Mouse (Mus musculus) embryonic stem cell, embryonic (primary cell): Measurements from ENCODE around the gene Zfp653.

Experiments
- CTCF ChIA-PET, 4 experiments: fragments of 300-600 bp in 2 of 4; fragments of 350-600 bp in 2 of 4; sonication (Branson Sonifier 250); formaldehyde crosslinking; loops; one replicate each; lab custom pipeline; 2022; ENCODE audit warnings: inconsistent platforms in 2 of 4; lab: Charles Lee
- POLR2A ChIA-PET, 4 experiments: fragments of 300-600 bp in 2 of 4; fragments of 350-600 bp in 2 of 4; sonication (Branson Sonifier 250); formaldehyde crosslinking; loops; one replicate each; lab custom pipeline; 2022; ENCODE audit warnings: antibody characterized with exemption in 4 of 4, inconsistent platforms in 1 of 4; lab: Charles Lee

Gene Zfp653

GRCm38 (mm10) chr9:22057031-22057517 is 14.1 kb downstream of the Zfp653 start:
- ChIA-PET CTCF (interaction anchor here in 3 of 4 experiments (1.3 to 3.5 kb wide), 3 partner anchors 10 to 78 kb away, joined by 4 to 18 read pairs (median 4); no protein-coding TSS in a partner anchor), POLR2A (interaction anchor here in 2 of 4 experiments (0.9 to 4.9 kb wide), 10 partner anchors 9 to 130 kb away, joined by 3 to 43 read pairs (median 4); partner anchors contain the start of genes Gm49318 (in 2 of the 2), Zfp653 (in 2 of the 2), Ccdc159 (in 1 of the 2) and Ecsit (in 1 of the 2))

DNA sequence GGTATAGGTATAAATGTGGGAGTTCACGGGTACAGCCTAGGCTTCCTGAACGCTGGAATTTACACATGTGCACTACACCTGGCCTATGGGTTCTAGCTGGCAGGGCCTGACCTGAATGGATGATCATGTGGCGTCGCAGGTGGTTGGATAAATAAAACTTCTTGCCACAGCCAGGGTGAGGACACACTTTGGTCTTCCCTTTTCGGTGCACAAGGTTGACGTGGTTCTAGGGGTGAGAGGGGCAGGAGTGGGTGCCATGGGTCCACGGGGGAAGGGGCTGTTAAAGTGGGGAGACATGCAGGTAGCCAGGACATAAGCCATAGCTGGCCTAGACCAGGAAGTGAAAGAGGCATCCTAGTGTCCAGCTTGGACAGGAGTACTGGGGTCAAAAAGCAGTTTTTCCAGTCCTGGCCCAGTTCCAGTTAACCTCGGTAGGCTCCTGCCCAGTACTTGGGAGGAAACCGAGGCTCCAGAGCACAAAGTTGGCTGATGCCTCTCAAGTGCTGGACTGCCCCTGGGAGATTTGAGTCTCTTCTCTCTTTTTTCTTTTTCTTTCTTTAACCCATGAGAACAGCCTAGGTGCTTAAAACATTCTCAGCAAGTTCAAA is 14.8 kb downstream of the Zfp653 start:
- CTCF ChIA-PET, result interaction anchor here in 3 of 4 experiments (0.6 to 3.5 kb wide), 3 partner anchors 10 to 77 kb away, joined by 4 to 18 read pairs (median 7); no protein-coding TSS in a partner anchor
- POLR2A ChIA-PET, result interaction anchor here in 3 of 4 experiments (0.9 to 4.9 kb wide), 13 partner anchors 8 to 129 kb away, joined by 3 to 43 read pairs (median 5); partner anchors contain the start of genes Gm49318 (in 2 of the 3), Zfp653 (in 2 of the 3), Ccdc159 (in 1 of the 3) and Ecsit (in 1 of the 3)

GRCm38 (mm10) chr9:22055713-22056112 is 15.5 kb downstream of the Zfp653 start:
- CTCF ChIA-PET, result interaction anchor here (0.5 to 3.5 kb wide), 14 partner anchors 9 to 355 kb away, joined by 3 to 18 read pairs (median 6); partner anchors contain the start of genes Gm49318 (in 2 of the 4), Zfp653 (in 2 of the 4), 9530077C05Rik (in 1 of the 4) and Ccdc159 (in 1 of the 4)
- POLR2A ChIA-PET, result interaction anchor here in 3 of 4 experiments (0.5 to 4.9 kb wide), 23 partner anchors 9 to 510 kb away, joined by 3 to 43 read pairs (median 6); partner anchors contain the start of genes Gm49318 (in 2 of the 3), Zfp653 (in 2 of the 3), Anln (in 1 of the 3) and Carm1 (in 1 of the 3)

DNA sequence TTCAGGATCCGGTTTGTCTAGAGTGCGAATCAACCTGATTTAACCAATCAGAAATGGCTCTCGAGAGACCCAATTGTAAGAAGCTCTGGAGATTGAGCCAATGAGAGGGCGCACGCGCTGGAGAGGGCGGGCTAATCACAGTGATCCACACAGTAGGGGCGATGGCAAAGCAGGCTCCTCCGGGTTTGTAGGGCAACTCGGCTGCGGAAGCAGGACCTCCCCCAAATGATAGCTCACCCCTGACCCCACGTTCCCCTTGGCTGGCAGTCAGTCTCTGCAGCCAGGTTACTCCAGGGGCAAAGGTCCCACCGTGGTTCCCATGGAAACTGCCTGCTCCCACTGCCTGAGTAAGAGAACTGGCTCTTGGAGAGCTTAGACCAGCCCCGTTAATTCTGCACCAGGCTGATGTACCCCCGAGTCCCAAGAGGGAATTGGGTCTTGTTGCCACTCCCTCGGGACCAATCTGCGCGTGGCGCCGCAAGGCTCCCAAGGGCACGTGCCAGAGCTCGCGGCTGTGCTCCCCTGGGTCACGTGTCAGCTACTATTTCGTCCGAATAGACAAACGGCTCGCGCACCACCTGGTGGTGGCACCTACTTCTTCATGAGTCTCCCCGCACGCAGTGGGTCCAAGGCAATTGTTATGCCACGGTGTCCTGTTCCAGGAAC is 16.6 kb downstream of the Zfp653 start:
- CTCF ChIA-PET, result interaction anchor here (0.5 to 3.5 kb wide), 59 partner anchors 9 to 456 kb away, joined by 3 to 18 read pairs (median 4); partner anchors contain the start of genes 9530077C05Rik (in 2 of the 4), Gm49318 (in 2 of the 4), Zfp653 (in 2 of the 4) and Ccdc159 (in 1 of the 4)
- POLR2A ChIA-PET, result interaction anchor here (0.5 to 4.9 kb wide), 98 partner anchors 9 to 1242 kb away, joined by 3 to 43 read pairs (median 4); partner anchors contain the start of genes Gm49318 (in 3 of the 4), Zfp653 (in 3 of the 4), Ccdc159 (in 2 of the 4) and Ldlr (in 2 of the 4)

DNA sequence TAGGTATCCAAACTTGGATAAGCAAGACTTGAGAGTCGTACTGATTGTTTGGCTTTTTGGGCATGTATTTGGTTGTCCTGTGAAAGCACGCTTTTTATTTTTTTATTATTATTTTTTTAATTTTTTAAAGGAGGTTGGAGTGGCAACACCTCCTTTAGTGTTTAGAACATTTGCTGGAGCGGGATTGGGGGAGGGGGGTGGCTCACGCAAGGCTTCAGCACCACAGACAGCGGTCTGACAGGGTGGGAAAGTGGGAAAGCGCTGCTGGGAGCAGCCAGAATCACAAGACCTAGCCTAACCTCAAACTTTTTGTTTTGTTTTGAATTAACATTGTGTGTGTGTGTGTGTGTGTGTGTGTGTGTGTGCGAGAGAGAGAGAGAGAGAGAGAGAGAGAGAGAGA is 17.5 kb downstream of the Zfp653 start:
- ChIA-PET POLR2A (interaction anchor here in 3 of 4 experiments (0.6 to 4.9 kb wide), 38 partner anchors 10 to 508 kb away, joined by 3 to 43 read pairs (median 5); partner anchors contain the start of genes 9530077C05Rik (in 1 of the 3), Carm1 (in 1 of the 3), Ecsit (in 1 of the 3) and Gm49318 (in 1 of the 3)), CTCF (interaction anchor here in 3 of 4 experiments (0.5 to 3.5 kb wide), 20 partner anchors 12 to 293 kb away, joined by 3 to 18 read pairs (median 5); partner anchors contain the start of genes Ccdc159 (in 1 of the 3), Gm49318 (in 1 of the 3), Pigyl (in 1 of the 3) and Tmem205 (in 1 of the 3))

DNA sequence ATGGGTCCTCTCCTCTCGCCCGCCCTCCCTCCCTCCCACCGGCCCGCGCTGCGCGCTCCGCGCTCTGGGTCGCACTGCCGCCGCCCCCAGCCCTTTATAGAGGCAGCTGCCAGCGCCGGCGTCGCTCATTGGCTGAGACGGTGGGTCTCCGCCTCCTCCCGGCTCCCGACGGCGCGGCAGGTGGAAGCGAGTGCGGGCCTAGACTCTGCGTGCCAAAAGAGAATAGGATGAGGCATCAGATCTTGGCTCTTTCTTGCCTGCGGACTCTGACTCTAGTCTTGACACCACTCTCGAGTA is 19.3 kb downstream of the Zfp653 start, which contains the start of gene Elavl3:
Gene Elavl3, minus strand, starts transcription at position 66 of the 297 bp plus-strand sequence.
- CTCF ChIA-PET, result interaction anchor here in 2 of 4 experiments (0.6 kb wide), 3 partner anchors 66 to 328 kb away, joined by 4 to 5 read pairs (median 4); no protein-coding TSS in a partner anchor

GRCm38 (mm10) chr9:22051161-22051957 is 19.8 kb downstream of the Zfp653 start:
- POLR2A ChIA-PET, result interaction anchor here (0.6 to 3.9 kb wide), 53 partner anchors 10 to 1289 kb away, joined by 3 to 24 read pairs (median 4); partner anchors contain the start of genes Ccdc159 (in 2 of the 4), Ecsit (in 2 of the 4), Tmem205 (in 2 of the 4) and 9530077C05Rik (in 1 of the 4)

More for the DNA sequence above, 19.3 kb downstream of the Zfp653 start, which contains the start of gene Elavl3:
- POLR2A ChIA-PET, result interaction anchor here in 3 of 4 experiments (0.6 to 3.9 kb wide), 29 partner anchors 8 to 1290 kb away, joined by 3 to 24 read pairs (median 4); partner anchors contain the start of genes Ecsit (in 1 of the 3), Gm49318 (in 1 of the 3), Ldlr (in 1 of the 3) and Pigyl (in 1 of the 3)

GRCm38 (mm10) chr9:22050351-22050889 is 20.8 kb downstream of the Zfp653 start:
- ChIA-PET POLR2A (interaction anchor here (0.5 to 3.9 kb wide), 62 partner anchors 9 to 676 kb away, joined by 3 to 24 read pairs (median 4); partner anchors contain the start of genes Ecsit (in 3 of the 4), Ccdc159 (in 2 of the 4), Tmem205 (in 2 of the 4) and 9530077C05Rik (in 1 of the 4)), CTCF (interaction anchor here in 2 of 4 experiments (0.7 to 1.5 kb wide), 6 partner anchors 20 to 181 kb away, joined by 3 to 5 read pairs (median 3); partner anchors contain the start of genes Gm49318 (in 2 of the 2), Ecsit (in 1 of the 2) and Zfp653 (in 1 of the 2))

More at GRCm38 (mm10) chr9:22051161-22051957, 19.8 kb downstream of the Zfp653 start:
- CTCF ChIA-PET, result interaction anchor here in 3 of 4 experiments (0.6 to 1.5 kb wide), 4 partner anchors 34 to 427 kb away, joined by 3 to 5 read pairs (median 4); partner anchors contain the start of gene Ecsit (in 1 of the 3)

DNA sequence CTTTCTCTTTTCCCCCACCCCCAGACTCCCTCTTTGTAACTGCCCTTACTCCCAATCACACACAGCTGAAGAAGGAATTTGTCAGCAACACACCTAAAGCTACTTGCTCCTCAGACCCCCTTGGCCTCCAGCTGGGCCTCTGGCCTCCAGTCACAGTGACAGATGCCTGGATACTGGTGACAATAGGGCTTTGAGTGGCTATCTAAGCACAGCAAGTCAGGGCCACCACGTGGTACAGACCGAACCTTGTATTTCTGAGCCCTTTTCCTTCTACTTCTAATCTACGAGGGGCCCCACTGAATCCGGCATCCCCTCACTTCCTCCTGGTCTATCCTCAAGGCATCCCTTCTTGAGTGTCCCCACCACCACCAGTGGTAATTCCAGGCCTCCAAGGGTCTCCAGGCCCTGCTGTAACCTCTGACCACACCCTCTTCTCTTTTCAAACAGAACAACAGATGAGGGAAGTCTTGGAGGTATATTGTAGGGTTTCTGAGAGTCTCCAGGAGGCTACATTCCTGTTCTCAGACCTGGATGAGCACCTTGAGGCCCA is 21.4 kb downstream of the Zfp653 start:
- POLR2A ChIA-PET, result interaction anchor here in 3 of 4 experiments (0.5 to 3.9 kb wide), 57 partner anchors 9 to 676 kb away, joined by 3 to 24 read pairs (median 4); partner anchors contain the start of genes Ccdc159 (in 2 of the 3), Ecsit (in 2 of the 3), Tmem205 (in 2 of the 3) and 9530077C05Rik (in 1 of the 3)
- CTCF ChIA-PET, result interaction anchor here in 3 of 4 experiments (0.5 to 1.5 kb wide), 8 partner anchors 8 to 181 kb away, joined by 3 to 5 read pairs (median 3); partner anchors contain the start of genes Gm49318 (in 2 of the 3), Ecsit (in 1 of the 3) and Zfp653 (in 1 of the 3)

- CTCF ChIA-PET, result interaction anchor here in 2 of 4 experiments (0.5 to 1.5 kb wide), 3 partner anchors 8 to 47 kb away, joined by 3 to 5 read pairs (median 3); no protein-coding TSS in a partner anchor
- POLR2A ChIA-PET, result interaction anchor here in 2 of 4 experiments (0.6 to 3.9 kb wide), 14 partner anchors 8 to 179 kb away, joined by 3 to 24 read pairs (median 4); no protein-coding TSS in a partner anchor
These were observed 21.9 kb downstream of the Zfp653 start for GRCm38 (mm10) chr9:22049315-22049714.

- POLR2A ChIA-PET, result interaction anchor here in 2 of 4 experiments (0.7 to 1.3 kb wide), 4 partner anchors 23 to 120 kb away, joined by 3 to 8 read pairs (median 3); partner anchors contain the start of genes Ccdc159 (in 1 of the 2), Gm49318 (in 1 of the 2), Pigyl (in 1 of the 2) and Tmem205 (in 1 of the 2)
- CTCF ChIA-PET, result interaction anchor here in 3 of 4 experiments (0.6 to 1.1 kb wide), 3 partner anchors 96 to 1195 kb away, joined by 3 to 5 read pairs (median 3); no protein-coding TSS in a partner anchor
These were observed 23.8 kb downstream of the Zfp653 start for GRCm38 (mm10) chr9:22047329-22047728.

- CTCF ChIA-PET, result interaction anchor here in 3 of 4 experiments (0.6 to 1.1 kb wide), 5 partner anchors 8 to 819 kb away, joined by 3 to 4 read pairs (median 3); no protein-coding TSS in a partner anchor
- POLR2A ChIA-PET, result interaction anchor here in 3 of 4 experiments (0.9 to 4.8 kb wide), 7 partner anchors 9 to 35 kb away, joined by 3 to 24 read pairs (median 3); partner anchors contain the start of gene Elavl3 (in 1 of the 3)
These were observed 29.3 kb downstream of the Zfp653 start for GRCm38 (mm10) chr9:22041832-22042231.

- CTCF ChIA-PET, result no interaction called here
- POLR2A ChIA-PET, result interaction anchor here in 1 of 4 experiments (0.7 to 1.0 kb wide), 4 partner anchors 12 to 53 kb away, joined by 3 to 5 read pairs (median 3); no protein-coding TSS in a partner anchor
These were observed 33.4 kb downstream of the Zfp653 start for GRCm38 (mm10) chr9:22037826-22038225.
